In the genomic region with DNA sequence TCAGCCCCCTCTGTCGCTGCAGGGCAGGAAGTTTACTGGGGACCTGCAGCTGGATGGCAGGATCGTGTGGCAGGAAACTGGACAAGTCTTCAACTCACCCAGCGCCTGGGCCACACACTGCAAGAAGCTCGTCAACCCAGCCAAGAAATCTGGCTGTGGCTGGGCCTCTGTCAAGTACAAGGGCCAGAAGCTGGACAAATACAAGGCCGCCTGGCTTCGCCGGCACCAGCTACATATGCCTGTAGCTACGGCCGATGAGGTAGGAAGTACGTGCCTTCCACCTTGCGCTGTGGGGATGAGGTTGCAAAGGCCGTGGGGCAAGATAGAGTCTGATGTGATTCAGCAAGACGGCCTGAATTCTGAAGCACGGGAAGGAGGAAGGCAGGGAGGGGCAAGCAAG, we compare ENCODE assay signal across 9 mouse cellular contexts. TPM values are rescaled to one million over a fixed set of nuclear protein-coding genes. Genes with fewer than 3 reads are reported as not detected.
DNase-seq lines count a peak whose midpoint lies in the region; ATAC-seq and TF ChIP-seq lines count a peak whose summit lies in the region.
"Had no signal": no experiment of that assay in that cellular context is flagged by ENCODE, and none has a peak within 500 bp of the region (broad histone marks: within the 10 kb centered on the region; RNA-seq: fewer than 3 reads in every experiment).

No protein-coding gene starts in this region.

- H3K27ac ChIP-seq in gastrocnemius, adult 2 months = peak overlapping the region; percentile 91
- H3K27ac ChIP-seq in forebrain, embryonic 15.5 days (replicated peaks) = peak overlapping the region; percentile 98; the same call in 1 of the 2 replicates
- H3K27ac ChIP-seq in liver, embryonic 15.5 days (replicated peaks) = no peak overlapping the region

- peak overlapping the region; percentile 93 for H3K9ac ChIP-seq in forebrain, embryonic 15.5 days (replicated peaks)
- no peak overlapping the region for H3K9ac ChIP-seq in liver, embryonic 15.5 days

- H3K4me1 ChIP-seq in forebrain, embryonic 15.5 days = peaks cover 32% of the 10 kb centered on the region
- peaks cover 42% of the 10 kb centered on the region for H3K4me1 ChIP-seq in liver, embryonic 15.5 days (replicated peaks)

- ATAC-seq in forebrain, embryonic 15.5 days (replicated peaks) = no peak
- ATAC-seq in liver, embryonic 15.5 days (ENCODE audit: insufficient read depth) = no peak

- H3K4me2 ChIP-seq in forebrain, embryonic 15.5 days (replicated peaks) = peak overlapping the region; percentile 85
- peak overlapping the region; percentile 99 for H3K4me2 ChIP-seq in liver, embryonic 15.5 days

- 71% methylated on average over 14 of the region's 14 CpGs for WGBS in forebrain, embryonic 15.5 days
- WGBS in liver, embryonic 15.5 days (ENCODE audit: insufficient replicate concordance) = 61% methylated on average over 14 of the region's 14 CpGs

- H3K9me3 ChIP-seq in forebrain, embryonic 15.5 days = no peaks in the 10 kb centered on the region
- no peaks in the 10 kb centered on the region for H3K9me3 ChIP-seq in liver, embryonic 15.5 days (replicated peaks)

- no peak for TF ChIP-seq CTCF in gastrocnemius, adult 2 months (IDR thresholded peaks at IDR 0.05)

- peak; percentile 31 for DNase-seq in gastrocnemius, adult 2 months
- no peak for DNase-seq in gastrocnemius, adult 18-20 months (ENCODE audit: low spot score)
- DNase-seq in 416B (ENCODE audit: low read depth) = peak; percentile 24
- DNase-seq in ovary, postnatal 14 days (ENCODE audit: low spot score) = no peak
- no peak for DNase-seq in right cerebral cortex, adult 18-20 months
- no peak for DNase-seq in gastrocnemius, postnatal 36 days

- intact Hi-C loops in gastrocnemius, adult 2 months (cut with DNase I) = loop anchor here (1.0 kb wide), 2 partner anchors 34 to 53 kb away; no protein-coding TSS in a partner anchor
- intact Hi-C loops in gastrocnemius, postnatal 36 days (cut with DNase I) = loop anchor here (1.0 kb wide), 1 partner anchor 35 kb away; no protein-coding TSS in a partner anchor

- H3K27me3 ChIP-seq in forebrain, embryonic 15.5 days = no peaks in the 10 kb centered on the region
- H3K27me3 ChIP-seq in liver, embryonic 15.5 days = peaks cover 6% of the 10 kb centered on the region; the same call in 1 of the 2 replicates

- peaks cover 29% of the 10 kb centered on the region for H3K36me3 ChIP-seq in forebrain, embryonic 15.5 days
- H3K36me3 ChIP-seq in liver, embryonic 15.5 days (replicated peaks) = peaks cover 16% of the 10 kb centered on the region

- H3K4me3 ChIP-seq in gastrocnemius, adult 2 months = peak overlapping the region; percentile 92
- H3K4me3 ChIP-seq in forebrain, embryonic 15.5 days = peak overlapping the region; percentile 94
- H3K4me3 ChIP-seq in liver, embryonic 15.5 days (replicated peaks) = peak overlapping the region; percentile 78; the same call in 1 of the 2 replicates

RNA-seq across cellular contexts. Expression of a gene that starts 4.7 kb away (rescaled TPM):
- total RNA-seq in gastrocnemius, adult 2 months (2021) = 10 to 100 TPM; 41.2 to 41.6 TPM
- total RNA-seq in gastrocnemius, adult 18-20 months (2021) = 10 to 100 TPM; 34.6 to 35.4 TPM
- polyA plus RNA-seq in forebrain, embryonic 15.5 days (2015; fragmentation: Nextera tagmentation; extraction: Ambion mirVana) = 190 and 191 TPM in 2 replicates
- polyA plus RNA-seq in liver, embryonic 15.5 days (2015; fragmentation: Nextera tagmentation; extraction: Ambion mirVana) = 20.4 and 21.0 TPM in 2 replicates
- total RNA-seq in gastrocnemius, postnatal 36 days (2021) = 10 to 100 TPM; 40.6 to 50.2 TPM

RNA-seq across cellular contexts. Expression of a gene that starts 4.9 kb away (rescaled TPM):
- 1 to 10 TPM; 2.6 to 3.1 TPM for total RNA-seq in gastrocnemius, adult 2 months (2021)
- 1 to 10 TPM; 1.9 to 3.2 TPM for total RNA-seq in gastrocnemius, adult 18-20 months (2021)
- 4.9 and 5.5 TPM in 2 replicates for polyA plus RNA-seq in forebrain, embryonic 15.5 days (2015; fragmentation: Nextera tagmentation; extraction: Ambion mirVana)
- polyA plus RNA-seq in liver, embryonic 15.5 days (2015; fragmentation: Nextera tagmentation; extraction: Ambion mirVana) = 3.3 and 3.9 TPM in 2 replicates
- total RNA-seq in gastrocnemius, postnatal 36 days (2021) = 1 to 10 TPM; 2.5 to 3.0 TPM
- total RNA-seq: common myeloid progenitor, adult 5-6 weeks had no signal

RNA-seq across cellular contexts. Expression of a gene that starts 23.9 kb away (rescaled TPM):
- total RNA-seq in gastrocnemius, adult 2 months (2021) = not detected
- total RNA-seq in gastrocnemius, adult 18-20 months (2021) = not detected
- 127 and 151 TPM in 2 replicates for polyA plus RNA-seq in forebrain, embryonic 15.5 days (2015; fragmentation: Nextera tagmentation; extraction: Ambion mirVana)
- 0.13 and 0.50 TPM in 2 replicates for polyA plus RNA-seq in liver, embryonic 15.5 days (2015; fragmentation: Nextera tagmentation; extraction: Ambion mirVana)
- not detected for total RNA-seq in gastrocnemius, postnatal 36 days (2021)
- total RNA-seq: common myeloid progenitor, adult 5-6 weeks had no signal

RNA-seq across cellular contexts. Expression of a gene that starts 26.2 kb away (rescaled TPM):
- total RNA-seq in gastrocnemius, adult 2 months (2021) = 1 to 10 TPM; 8.7 to 9.5 TPM
- total RNA-seq in gastrocnemius, adult 18-20 months (2021) = 1 to 10 TPM; 7.7 to 7.9 TPM
- polyA plus RNA-seq in forebrain, embryonic 15.5 days (2015; fragmentation: Nextera tagmentation; extraction: Ambion mirVana) = 120 and 122 TPM in 2 replicates
- 44.0 and 50.7 TPM in 2 replicates for polyA plus RNA-seq in liver, embryonic 15.5 days (2015; fragmentation: Nextera tagmentation; extraction: Ambion mirVana)
- 10 to 100 TPM in 1 of 2 experiments, 1 to 10 TPM in 1; 9.9 to 10.6 TPM for total RNA-seq in gastrocnemius, postnatal 36 days (2021)

RNA-seq across cellular contexts. Expression of a gene that starts 30.0 kb away (rescaled TPM):
- under 1 TPM; 0.46 to 0.59 TPM for total RNA-seq in gastrocnemius, adult 2 months (2021)
- under 1 TPM; 0.46 to 0.95 TPM for total RNA-seq in gastrocnemius, adult 18-20 months (2021)
- polyA plus RNA-seq in forebrain, embryonic 15.5 days (2015; fragmentation: Nextera tagmentation; extraction: Ambion mirVana) = 10.8 and 14.3 TPM in 2 replicates
- polyA plus RNA-seq in liver, embryonic 15.5 days (2015; fragmentation: Nextera tagmentation; extraction: Ambion mirVana) = 16.6 and 18.5 TPM in 2 replicates
- total RNA-seq in gastrocnemius, postnatal 36 days (2021) = 1 to 10 TPM; 1.3 to 1.4 TPM

Comparison
In these comparisons a context has a peak if more than half of its experiments do, and no peak if none do; other contexts are left out.
1. DNase-seq: peak in gastrocnemius, adult 2 months (single experiment) and 416B (single experiment); none in gastrocnemius, adult 18-20 months (single experiment), ovary, postnatal 14 days (single experiment), right cerebral cortex, adult 18-20 months (single experiment) and gastrocnemius, postnatal 36 days (0 of 2).
2. Peak in every context shown above with its lines, with median percentiles within 50 percentile points of each other: H3K4me3 ChIP-seq.